Mouse (Mus musculus) gonadal fat pad, adult 2 months (tissue): ENCODE data around the gene Rc3h2. TPM values are rescaled to one million over a fixed set of nuclear protein-coding genes. Genes with fewer than 3 reads are reported as not detected.

Experiments
- DNase-seq: peaks from one replicate; pipeline ENCODE4 v3.0.0-alpha.2; 2012; ENCODE audit warnings: low read depth
- polyA plus RNA-seq: library from polyadenylated mRNA; depleted of rRNA; stranded (reverse); fragments of >200 nt; gene quantifications from 2 replicates; pipeline ENCODE4 v1.2.3, GENCODE M21; 2012; rRNA removed

Gene Rc3h2
- polyA plus RNA-seq, result 9.4 and 9.9 TPM in 2 replicates

GRCm38 (mm10) chr2:37422306-37423304 lies at the start of gene Rc3h2:
TSS of gene Rc3h2 (minus strand) at chr2:37422903.
- peak; percentile 72 for DNase-seq

DNA sequence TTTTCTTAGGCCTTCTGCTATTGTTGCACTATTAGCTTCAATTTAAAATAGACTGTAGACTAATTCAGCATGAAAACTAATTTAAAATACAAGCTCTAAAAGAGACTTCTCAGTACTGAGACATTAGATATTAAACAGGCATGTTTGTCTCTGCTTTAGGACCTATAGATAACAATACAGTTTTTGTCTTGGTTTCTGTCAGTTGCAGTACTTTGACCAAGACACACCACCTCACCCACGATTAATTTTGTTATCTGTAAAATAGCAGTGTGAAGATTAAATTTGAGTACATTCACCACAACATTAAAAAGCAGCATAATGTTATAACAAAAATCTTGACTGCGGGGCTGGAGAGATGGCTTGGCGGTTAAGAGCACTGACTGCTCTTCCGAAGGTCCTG lies 43.6 kb upstream of the Rc3h2 start:
- no peak for DNase-seq

GRCm38 (mm10) chr2:37460707-37461106 lies 38.0 kb upstream of the Rc3h2 start:
- no peak for DNase-seq

DNA sequence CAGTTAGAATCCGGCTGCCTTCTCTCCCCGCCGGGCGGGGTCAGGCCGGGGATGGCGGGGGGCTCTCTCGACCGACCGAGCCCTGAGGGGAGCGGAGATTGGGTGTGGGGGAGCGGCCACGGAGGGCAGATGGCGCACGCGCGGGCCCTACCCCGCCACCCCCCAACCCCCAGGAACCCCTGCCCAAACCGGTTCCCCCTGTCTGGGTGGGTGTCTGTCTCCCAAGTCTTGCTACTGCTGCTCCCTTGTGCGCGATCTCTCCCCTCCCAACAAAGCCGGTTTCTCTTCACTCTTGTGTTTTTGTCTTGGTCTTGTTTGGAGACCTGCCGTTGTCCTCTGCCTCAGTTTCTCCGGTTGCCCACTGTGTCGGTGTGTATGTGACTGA lies 29.7 kb upstream of the Rc3h2 start:
- no peak for DNase-seq

DNA sequence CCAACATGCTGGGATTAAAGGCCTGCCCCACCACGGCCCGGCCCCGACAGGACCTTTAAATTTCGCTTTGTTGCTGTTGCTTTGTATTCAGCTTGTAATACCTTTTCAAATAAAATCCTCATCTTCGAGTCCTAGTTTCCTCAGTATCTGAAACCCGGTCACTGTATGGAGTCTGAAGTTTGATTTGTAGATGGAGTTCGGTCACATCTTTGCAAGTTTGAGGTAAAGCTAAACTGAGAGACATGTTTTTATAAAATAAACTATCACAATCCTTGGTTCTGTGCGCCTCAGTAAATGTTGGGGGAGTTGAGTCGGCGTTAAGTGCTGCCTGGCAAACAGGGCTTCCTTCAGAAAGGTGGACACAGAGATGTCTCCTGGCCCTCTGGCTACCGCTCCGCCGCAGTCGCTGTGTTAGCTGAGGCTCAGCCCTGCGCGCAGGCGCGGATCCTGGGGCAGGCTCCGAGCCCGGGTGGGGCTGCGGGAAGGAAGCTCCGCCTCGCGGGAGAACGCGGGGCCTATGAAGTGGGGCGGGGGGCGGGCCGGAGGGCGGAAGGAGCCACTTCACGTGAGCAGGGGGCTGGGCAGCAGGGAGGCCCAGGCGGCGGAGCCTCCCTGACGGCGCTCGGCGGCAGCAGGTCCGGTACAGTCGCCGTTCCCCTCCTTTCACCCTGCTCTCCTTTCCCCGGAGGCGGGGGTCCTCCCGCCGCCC lies 29.1 kb upstream of the Rc3h2 start:
- no peak for DNase-seq

GRCm38 (mm10) chr2:37442611-37443591 lies 20.2 kb upstream of the Rc3h2 start, which contains the start of the genes Zbtb26, Zbtb6 and Rabgap1:
TSS of gene Zbtb26 (minus strand) at chr2:37443135.
TSS of gene Zbtb6 (minus strand) at chr2:37443171.
TSS of gene Rabgap1 (plus strand) at chr2:37443279.
- no peak for DNase-seq

DNA sequence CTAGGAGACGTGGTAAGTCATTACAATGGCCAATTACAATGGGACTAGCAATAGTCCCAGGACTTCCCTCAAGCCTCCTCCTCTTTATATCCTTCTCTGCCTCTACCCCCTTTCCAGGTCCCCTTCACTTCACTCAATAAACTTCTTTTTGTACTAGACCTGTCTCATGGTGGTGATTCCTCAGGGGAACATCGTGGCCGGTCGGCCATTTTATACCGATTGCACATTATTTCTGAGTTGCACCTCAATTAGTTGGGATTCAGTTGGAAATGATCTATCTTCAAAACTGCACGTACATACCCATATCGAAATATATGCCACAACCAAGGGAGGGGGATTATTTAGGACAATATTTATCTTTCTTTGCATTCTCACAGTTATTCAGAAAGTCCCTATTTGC lies 8.9 kb upstream of the Rc3h2 start:
- no peak for DNase-seq

DNA sequence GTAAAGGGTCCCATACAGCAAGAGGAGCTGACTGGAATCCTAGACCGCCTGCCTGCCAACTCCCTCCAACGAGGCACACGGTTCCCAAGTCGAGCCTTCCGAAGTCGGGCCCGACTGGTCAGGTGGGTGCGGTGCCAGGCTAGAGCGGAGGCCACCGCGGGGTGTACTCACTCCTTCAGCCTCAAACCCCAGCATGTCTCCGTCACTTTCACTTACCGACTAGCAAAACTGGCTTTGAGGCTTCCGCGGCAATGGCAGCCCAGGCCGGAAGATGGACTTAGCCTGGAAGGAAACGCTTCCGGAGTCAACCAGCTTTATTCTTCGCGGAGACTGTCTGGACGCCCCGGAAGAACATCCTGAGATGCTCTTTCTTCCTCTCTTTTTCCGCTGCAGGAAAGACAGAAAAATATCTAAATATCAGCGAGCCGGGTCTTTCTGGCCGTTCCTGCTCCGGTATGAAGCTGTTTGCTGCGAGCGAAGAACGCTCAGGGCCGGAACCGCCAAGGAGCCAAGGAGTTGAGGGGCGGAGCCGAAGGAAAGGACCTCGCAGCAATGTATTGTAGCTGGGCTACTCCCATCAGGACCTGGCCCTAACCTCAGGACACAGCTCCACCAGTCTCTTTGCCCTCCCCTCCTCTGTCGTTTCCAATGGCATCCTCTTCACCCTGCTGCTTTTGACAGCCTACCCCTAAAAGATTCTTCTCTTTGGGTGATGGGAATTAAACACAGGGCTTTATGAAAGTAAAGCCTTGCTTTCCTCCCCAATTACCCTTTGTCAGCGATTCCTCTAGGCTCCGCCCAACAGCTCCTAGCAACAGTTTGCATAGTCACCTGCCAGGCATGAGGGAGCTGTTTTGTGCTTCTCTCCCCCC lies 8.1 kb upstream of the Rc3h2 start:
- no peak for DNase-seq

- no peak for DNase-seq
Measured at GRCm38 (mm10) chr2:37423671-37424070, 968 bp upstream of the Rc3h2 start.

GRCm38 (mm10) chr2:37421903-37422302 lies 800 bp downstream of the Rc3h2 start:
- no peak for DNase-seq

GRCm38 (mm10) chr2:37395539-37395938 lies 27.2 kb downstream of the Rc3h2 start:
- no peak for DNase-seq

GRCm38 (mm10) chr2:37382921-37383320 lies 39.8 kb downstream of the Rc3h2 start:
- no peak for DNase-seq

DNA sequence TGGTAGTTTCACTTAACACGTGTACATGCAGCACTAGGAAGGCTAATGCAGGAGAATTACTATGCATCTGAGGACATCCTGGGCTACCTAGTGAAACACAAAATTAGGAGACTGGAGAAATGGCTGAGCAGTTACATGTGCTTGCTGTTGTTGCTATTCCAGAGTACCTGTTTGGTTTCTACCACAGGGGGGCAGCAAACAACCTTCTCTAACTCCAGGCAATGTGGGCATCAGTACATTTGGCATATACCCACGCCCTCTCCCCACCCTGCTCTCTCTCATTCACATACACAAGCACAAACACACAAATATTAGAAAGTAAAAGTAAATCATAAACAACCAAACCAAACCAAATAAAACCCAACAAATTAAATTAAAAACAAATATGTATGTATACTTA lies 42.5 kb downstream of the Rc3h2 start:
- no peak for DNase-seq

- no peak for DNase-seq
Measured at GRCm38 (mm10) chr2:37376018-37376417, 46.7 kb downstream of the Rc3h2 start.

DNA sequence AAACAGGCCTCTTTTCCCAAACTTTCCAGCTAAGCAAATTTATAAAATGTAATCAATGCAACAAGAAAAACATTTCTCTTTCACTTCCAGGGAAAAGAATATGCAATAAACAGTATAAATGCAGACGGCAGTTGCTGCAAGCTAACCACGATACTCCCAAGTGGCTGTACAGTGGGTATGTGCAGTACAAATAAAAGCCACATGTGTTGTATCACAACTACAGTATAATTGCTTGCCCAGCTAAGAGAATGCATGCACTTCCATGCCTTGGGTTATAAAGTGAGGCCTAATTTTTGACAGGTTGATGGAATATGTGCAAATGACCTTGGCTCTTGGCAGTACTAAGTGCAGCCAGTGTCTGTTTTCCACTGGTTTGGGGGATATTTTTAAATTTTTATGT lies 52.1 kb downstream of the Rc3h2 start:
- no peak for DNase-seq

DNA sequence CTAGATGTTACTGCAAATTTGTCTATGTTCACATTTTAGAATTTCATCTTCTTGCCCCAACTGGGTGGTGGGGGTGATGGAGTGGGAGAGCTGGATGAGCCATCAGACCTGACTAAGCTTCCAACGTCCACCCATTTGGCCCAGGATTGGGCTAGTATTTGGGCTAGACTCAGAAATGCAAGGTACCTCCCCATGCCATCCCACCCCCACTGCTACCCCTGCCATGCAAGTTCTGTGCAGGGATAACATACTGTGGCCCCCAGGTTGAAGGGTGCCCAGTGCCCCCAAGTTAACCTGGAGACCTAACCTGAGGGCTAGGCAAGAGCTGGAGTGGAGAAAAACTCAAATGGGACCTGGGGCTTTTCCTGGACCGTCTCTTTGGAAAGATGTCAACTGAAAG lies 62.8 kb downstream of the Rc3h2 start:
- no peak for DNase-seq

GRCm38 (mm10) chr2:37358633-37359540 lies 63.8 kb downstream of the Rc3h2 start, which contains the start of gene Pdcl:
TSS of gene Pdcl (minus strand) at chr2:37359332.
- peak; percentile 89 for DNase-seq

GRCm38 (mm10) chr2:37355571-37355970 lies 67.1 kb downstream of the Rc3h2 start:
- no peak for DNase-seq

GRCm38 (mm10) chr2:37351671-37352070 lies 71.0 kb downstream of the Rc3h2 start:
- no peak for DNase-seq
